ENCODE assay signal across 12 mouse cellular contexts in the genomic region with DNA sequence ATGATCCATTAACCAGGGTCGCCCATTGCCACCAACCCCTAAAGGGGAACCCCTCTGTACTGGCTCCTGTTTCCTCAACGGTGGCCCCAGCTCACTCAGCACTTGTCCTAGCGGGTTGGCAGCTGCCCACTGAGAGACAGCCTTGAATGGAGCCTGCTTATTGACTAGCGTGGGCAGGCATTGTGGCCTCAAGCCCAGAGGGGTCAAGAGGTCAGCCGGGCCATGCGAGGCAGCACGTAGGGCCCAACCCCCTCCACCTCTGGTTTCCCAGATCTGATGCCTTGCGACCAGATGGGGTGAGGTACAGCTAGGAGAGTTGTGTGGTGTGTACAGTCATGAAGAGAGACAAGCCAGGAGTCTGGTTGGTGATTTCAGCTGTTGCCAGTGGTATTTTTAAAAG. TPM values are rescaled to one million over a fixed set of nuclear protein-coding genes. Genes with fewer than 3 reads are reported as not detected.
DNase-seq lines count a peak whose midpoint lies in the region; ATAC-seq and TF ChIP-seq lines count a peak whose summit lies in the region.
"Had no signal": no experiment of that assay in that cellular context is flagged by ENCODE, and none has a peak within 500 bp of the region (broad histone marks: within the 10 kb centered on the region; RNA-seq: fewer than 3 reads in every experiment).

No protein-coding gene starts in this region.

- no peaks in the 10 kb centered on the region for H3K9me3 ChIP-seq in forebrain, embryonic 10.5 days
- no peaks in the 10 kb centered on the region for H3K9me3 ChIP-seq in forebrain, embryonic 12.5 days
- no peaks in the 10 kb centered on the region for H3K9me3 ChIP-seq in liver, postnatal 0 days (ENCODE audit: low read length)
- H3K9me3 ChIP-seq: forebrain, embryonic 15.5 days; stomach, embryonic 15.5 days had no signal

- intact Hi-C loops in left cerebral cortex, postnatal 4 days (cut with DNase I) = no loop called here
- intact Hi-C loops in heart, postnatal 36 days (cut with DNase I) = loop anchor here (5.0 kb wide), 1 partner anchor 280 kb away; no protein-coding TSS in a partner anchor

- TF ChIP-seq CTCF in liver, postnatal 0 days (IDR thresholded peaks at IDR 0.05; ENCODE audit: low read depth) = no peak

- no peaks in the 10 kb centered on the region for H3K36me3 ChIP-seq in forebrain, embryonic 10.5 days (replicated peaks)
- H3K36me3 ChIP-seq in forebrain, embryonic 12.5 days (replicated peaks) = no peaks in the 10 kb centered on the region
- no peaks in the 10 kb centered on the region for H3K36me3 ChIP-seq in liver, postnatal 0 days (replicated peaks; ENCODE audit: insufficient read depth, low read length)
- H3K36me3 ChIP-seq: forebrain, embryonic 15.5 days; stomach, embryonic 15.5 days had no signal

- peaks cover 25% of the 10 kb centered on the region for H3K27me3 ChIP-seq in forebrain, embryonic 10.5 days (ENCODE audit: poor library complexity, severe bottlenecking)
- peaks cover 18% of the 10 kb centered on the region; the same call in 1 of the 2 replicates for H3K27me3 ChIP-seq in forebrain, embryonic 12.5 days
- H3K27me3 ChIP-seq in liver, postnatal 0 days (ENCODE audit: insufficient read depth, low read length) = 0 out of 2 replicates have a peak, but pooled peaks cover 13% of the 10 kb centered on the region

- no peak overlapping the region for H3K4me2 ChIP-seq in forebrain, embryonic 12.5 days
- no peak overlapping the region for H3K4me2 ChIP-seq in liver, postnatal 0 days (ENCODE audit: low read depth, low read length)
- H3K4me2 ChIP-seq: forebrain, embryonic 15.5 days; stomach, embryonic 15.5 days had no signal

- H3K9ac ChIP-seq in forebrain, embryonic 12.5 days = no peak overlapping the region
- no peak overlapping the region for H3K9ac ChIP-seq in liver, postnatal 0 days (replicated peaks)
- H3K9ac ChIP-seq: forebrain, embryonic 15.5 days; stomach, embryonic 15.5 days had no signal

- H3K27ac ChIP-seq in forebrain, embryonic 10.5 days = peak overlapping the region; percentile 76
- no peak overlapping the region for H3K27ac ChIP-seq in forebrain, embryonic 12.5 days
- peak overlapping the region; percentile 50 for H3K27ac ChIP-seq in liver, postnatal 0 days (ENCODE audit: low read depth)
- H3K27ac ChIP-seq: forebrain, embryonic 15.5 days; stomach, embryonic 15.5 days had no signal

- peak; percentile 19 for DNase-seq in forebrain, embryonic 10.5 days (ENCODE audit: extremely low spot score, low spot score)
- DNase-seq in left cerebral cortex, postnatal 4 days = peak; percentile 26
- DNase-seq in left cerebral cortex, adult 8-10 months (ENCODE audit: low spot score in 2 of 2) = no peak
- DNase-seq in embryo, embryonic 10 days (ENCODE audit: low spot score) = peak; percentile 90
- peak; percentile 83 for DNase-seq in liver, postnatal 0 days
- DNase-seq in heart, postnatal 36 days = no peak
- no peak for DNase-seq in frontal cortex, postnatal 36 days (ENCODE audit: low spot score in 2 of 2)

- H3K4me1 ChIP-seq in forebrain, embryonic 10.5 days = peaks cover 39% of the 10 kb centered on the region
- H3K4me1 ChIP-seq in forebrain, embryonic 12.5 days = peaks cover 20% of the 10 kb centered on the region
- no peaks in the 10 kb centered on the region; the same call in 1 of the 2 replicates for H3K4me1 ChIP-seq in liver, postnatal 0 days (ENCODE audit: insufficient read depth)

- no peak overlapping the region for H3K4me3 ChIP-seq in forebrain, embryonic 10.5 days
- no peak overlapping the region for H3K4me3 ChIP-seq in forebrain, embryonic 12.5 days (replicated peaks)
- no peak overlapping the region for H3K4me3 ChIP-seq in liver, postnatal 0 days (ENCODE audit: low read depth, low read length)
- H3K4me3 ChIP-seq: forebrain, embryonic 15.5 days; stomach, embryonic 15.5 days had no signal

- TF ChIP-seq EP300 in liver, postnatal 0 days (IDR thresholded peaks at IDR 0.05; ENCODE audit: low read depth) = no peak

- WGBS in forebrain, embryonic 10.5 days = 12% methylated on average over 8 of the region's 8 CpGs
- WGBS in forebrain, embryonic 12.5 days = 14% methylated on average over 8 of the region's 8 CpGs
- 34% methylated on average over 8 of the region's 8 CpGs for WGBS in liver, postnatal 0 days (ENCODE audit: insufficient replicate concordance)

- no peak for ATAC-seq in forebrain, embryonic 12.5 days (ENCODE audit: low FRiP score)
- ATAC-seq in liver, postnatal 0 days = peak; percentile 94
- ATAC-seq: forebrain, embryonic 15.5 days had no signal

RNA-seq across cellular contexts. Expression of a gene that starts 5.0 kb away (rescaled TPM):
- 0.10 and 0.12 TPM in 2 replicates for polyA plus RNA-seq in forebrain, embryonic 10.5 days (2016; fragmentation: Nextera tagmentation; extraction: Ambion mirVana)
- polyA plus RNA-seq in forebrain, embryonic 12.5 days (2016; fragmentation: Nextera tagmentation; extraction: Ambion mirVana) = 0.09 TPM in 2 replicates
- total RNA-seq in left cerebral cortex, postnatal 4 days (2021) = under 1 TPM; 0.30 to 0.74 TPM
- under 1 TPM; 0.20 to 0.53 (median 0.29) TPM for total RNA-seq in left cerebral cortex, adult 8-10 months (2022)
- polyA plus RNA-seq in liver, postnatal 0 days (2015; fragmentation: Nextera tagmentation; extraction: Ambion mirVana) = 0.01 and 0.06 TPM in 2 replicates
- not detected for total RNA-seq in heart, postnatal 36 days (2021)

RNA-seq across cellular contexts. Expression of a gene that starts 20.4 kb away (rescaled TPM):
- polyA plus RNA-seq in forebrain, embryonic 10.5 days (2016; fragmentation: Nextera tagmentation; extraction: Ambion mirVana) = 56.1 and 59.4 TPM in 2 replicates
- polyA plus RNA-seq in forebrain, embryonic 12.5 days (2016; fragmentation: Nextera tagmentation; extraction: Ambion mirVana) = 61.6 and 62.1 TPM in 2 replicates
- 10 to 100 TPM; 33.7 to 37.6 TPM for total RNA-seq in left cerebral cortex, postnatal 4 days (2021)
- total RNA-seq in left cerebral cortex, adult 8-10 months (2022) = 10 to 100 TPM; 32.3 to 34.8 (median 32.8) TPM
- 27.5 and 27.7 TPM in 2 replicates for polyA plus RNA-seq in liver, postnatal 0 days (2015; fragmentation: Nextera tagmentation; extraction: Ambion mirVana)
- 10 to 100 TPM; 13.1 to 14.1 TPM for total RNA-seq in heart, postnatal 36 days (2021)

RNA-seq across cellular contexts. Expression of a gene that starts 36.5 kb away (rescaled TPM):
- polyA plus RNA-seq in forebrain, embryonic 10.5 days (2016; fragmentation: Nextera tagmentation; extraction: Ambion mirVana) = 13.5 and 14.0 TPM in 2 replicates
- 18.7 TPM in 2 replicates for polyA plus RNA-seq in forebrain, embryonic 12.5 days (2016; fragmentation: Nextera tagmentation; extraction: Ambion mirVana)
- total RNA-seq in left cerebral cortex, postnatal 4 days (2021) = 10 to 100 TPM; 56.5 to 63.6 TPM
- total RNA-seq in left cerebral cortex, adult 8-10 months (2022) = 10 to 100 TPM; 62.1 to 65.2 (median 63.5) TPM
- polyA plus RNA-seq in liver, postnatal 0 days (2015; fragmentation: Nextera tagmentation; extraction: Ambion mirVana) = 2.8 and 4.0 TPM in 2 replicates
- total RNA-seq in heart, postnatal 36 days (2021) = 10 to 100 TPM; 29.5 to 35.4 TPM

RNA-seq across cellular contexts. Expression of a gene that starts 51.1 kb away (rescaled TPM):
- 2.9 and 4.8 TPM in 2 replicates for polyA plus RNA-seq in forebrain, embryonic 10.5 days (2016; fragmentation: Nextera tagmentation; extraction: Ambion mirVana)
- polyA plus RNA-seq in forebrain, embryonic 12.5 days (2016; fragmentation: Nextera tagmentation; extraction: Ambion mirVana) = 0.38 and 0.47 TPM in 2 replicates
- total RNA-seq in left cerebral cortex, postnatal 4 days (2021) = not detected
- total RNA-seq in left cerebral cortex, adult 8-10 months (2022) = not detected
- polyA plus RNA-seq in liver, postnatal 0 days (2015; fragmentation: Nextera tagmentation; extraction: Ambion mirVana) = 0.13 and 0.26 TPM in 2 replicates
- total RNA-seq in heart, postnatal 36 days (2021) = not detected
- total RNA-seq: layer of hippocampus, postnatal 14 days had no signal
- polyA plus RNA-seq: forebrain, embryonic 15.5 days; heart, embryonic 16.5 days; stomach, embryonic 15.5 days had no signal

RNA-seq across cellular contexts. Expression of a gene that starts 51.4 kb away (rescaled TPM):
- polyA plus RNA-seq in forebrain, embryonic 10.5 days (2016; fragmentation: Nextera tagmentation; extraction: Ambion mirVana) = 287 and 288 TPM in 2 replicates
- polyA plus RNA-seq in forebrain, embryonic 12.5 days (2016; fragmentation: Nextera tagmentation; extraction: Ambion mirVana) = 411 and 417 TPM in 2 replicates
- total RNA-seq in left cerebral cortex, postnatal 4 days (2021) = 1,000 to 10,000 TPM; 1,140 to 1,206 TPM
- 100 to 1,000 TPM; 654 to 672 (median 660) TPM for total RNA-seq in left cerebral cortex, adult 8-10 months (2022)
- polyA plus RNA-seq in liver, postnatal 0 days (2015; fragmentation: Nextera tagmentation; extraction: Ambion mirVana) = 165 and 177 TPM in 2 replicates
- 100 to 1,000 TPM; 245 to 248 TPM for total RNA-seq in heart, postnatal 36 days (2021)

Comparison
In these comparisons a context has a peak if more than half of its experiments do, and no peak if none do; other contexts are left out.
1. DNase-seq: peak in forebrain, embryonic 10.5 days (single experiment), left cerebral cortex, postnatal 4 days (single experiment), embryo, embryonic 10 days (single experiment) and liver, postnatal 0 days (single experiment); none in left cerebral cortex, adult 8-10 months (0 of 2), heart, postnatal 36 days (0 of 2) and frontal cortex, postnatal 36 days (0 of 2).